Mouse (Mus musculus): ENCODE results near the gene Phtf2.

Phtf2 gene

DNA sequence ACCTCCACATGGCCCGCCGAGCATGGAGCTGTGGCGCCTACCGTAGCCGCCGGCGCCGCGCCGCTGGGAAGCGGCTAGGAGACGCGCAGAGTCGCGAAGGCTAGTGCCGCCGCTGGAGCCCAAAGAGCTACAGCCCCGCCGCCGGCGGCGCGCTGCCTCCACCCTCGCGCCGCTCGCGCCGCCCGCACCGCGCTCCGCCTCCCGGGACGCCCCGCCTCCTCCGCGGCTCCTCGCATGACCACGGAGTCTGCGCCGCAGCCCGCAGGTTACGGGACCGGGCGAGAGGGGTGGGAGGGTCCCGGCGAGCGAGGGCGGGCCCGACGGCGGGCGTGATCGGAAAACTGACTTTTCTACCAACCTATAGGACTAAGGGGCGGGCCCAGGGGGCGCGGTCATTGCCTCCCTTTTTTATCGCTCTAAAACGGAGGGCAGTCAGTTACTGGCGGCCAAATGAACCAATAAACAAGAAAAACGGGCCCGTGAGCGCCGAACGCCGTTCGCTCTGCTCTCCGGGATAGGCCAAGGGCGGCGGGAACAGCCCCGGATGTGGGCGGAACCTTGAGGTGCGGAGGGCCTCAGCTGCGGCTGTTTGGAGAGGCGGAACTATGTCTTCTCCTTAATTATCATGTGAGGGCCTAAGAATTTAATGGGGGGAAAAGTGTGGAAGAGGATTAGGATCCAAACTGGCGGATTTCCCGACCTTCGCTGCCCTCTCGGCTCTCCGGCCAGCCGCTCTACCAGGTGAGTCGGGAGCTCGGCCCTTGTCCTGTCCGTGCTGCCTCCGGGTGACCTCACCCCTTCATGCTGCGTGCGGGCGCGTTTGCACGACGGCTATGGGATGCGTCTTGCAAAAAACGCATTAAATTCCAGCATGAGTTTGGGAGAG, at the start of gene Phtf2, which contains the start of gene Tmem60:
Phtf2 (minus strand) TSS at position 210 of the 886 bp plus-strand sequence.
Tmem60 (plus strand) TSS at position 277 of the 886 bp plus-strand sequence.
- peak; percentile 98 for DNase-seq

DNA sequence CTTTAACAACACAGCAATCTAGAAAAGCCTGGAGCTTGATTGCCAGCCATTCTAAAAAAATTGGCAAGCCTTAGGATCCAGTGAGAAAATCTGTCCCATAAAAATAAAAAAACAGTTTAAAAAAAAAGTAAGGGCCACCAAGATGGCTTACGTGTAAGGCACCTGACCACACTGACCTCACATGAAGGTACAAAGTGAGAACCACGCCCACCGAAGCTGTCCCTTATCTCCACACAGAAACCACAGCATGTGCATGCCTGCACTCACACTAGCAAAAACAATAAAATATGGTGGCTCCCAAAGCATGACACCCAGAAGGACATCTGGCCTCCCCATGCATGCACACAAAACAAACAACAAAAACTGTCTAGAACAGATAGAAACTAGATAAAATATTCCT, 49.4 kb upstream of the Phtf2 start:
- no peak for DNase-seq

DNA sequence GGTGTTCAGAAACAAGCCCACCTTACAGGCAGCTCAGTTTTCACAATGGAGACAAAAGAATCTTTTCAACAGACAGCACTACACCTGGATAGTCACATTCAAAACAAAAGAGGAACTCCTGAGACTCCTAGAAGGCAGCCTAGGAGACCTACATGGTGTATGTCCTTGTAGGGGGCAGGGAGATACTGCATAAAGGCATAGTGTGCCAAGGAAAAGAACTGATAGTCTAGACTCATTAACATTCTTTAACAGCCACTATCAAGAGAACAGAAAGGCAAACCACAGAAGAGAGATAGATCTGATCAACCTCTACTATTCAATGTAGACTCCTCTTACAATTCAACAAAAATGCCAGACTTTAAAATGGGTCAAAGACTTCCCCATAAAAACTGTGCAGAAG, 48.5 kb upstream of the Phtf2 start:
- DNase-seq, result no peak

DNA sequence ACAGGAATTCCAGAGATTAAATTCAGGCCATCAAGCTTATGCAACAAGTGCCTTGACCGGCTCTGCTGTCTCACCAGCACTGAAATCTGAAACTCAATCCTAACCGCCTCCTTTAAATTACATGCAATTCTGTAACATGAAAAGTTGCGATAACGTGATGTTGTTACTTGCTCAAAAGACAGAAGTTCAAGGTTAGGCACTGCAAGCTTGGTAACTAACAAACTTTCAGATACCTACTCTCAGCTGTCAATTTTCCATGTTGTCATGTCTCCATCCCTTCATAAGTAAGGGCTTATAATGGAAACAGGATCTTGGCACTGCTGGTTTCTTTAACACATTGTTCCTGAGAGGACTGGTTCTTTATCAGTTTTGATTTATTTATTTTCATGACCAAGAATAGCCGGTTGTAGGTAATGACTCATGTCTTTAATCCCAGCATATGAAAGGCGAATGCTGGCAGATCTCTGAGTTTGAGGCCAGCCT, 47.8 kb upstream of the Phtf2 start:
- no peak for DNase-seq

DNA sequence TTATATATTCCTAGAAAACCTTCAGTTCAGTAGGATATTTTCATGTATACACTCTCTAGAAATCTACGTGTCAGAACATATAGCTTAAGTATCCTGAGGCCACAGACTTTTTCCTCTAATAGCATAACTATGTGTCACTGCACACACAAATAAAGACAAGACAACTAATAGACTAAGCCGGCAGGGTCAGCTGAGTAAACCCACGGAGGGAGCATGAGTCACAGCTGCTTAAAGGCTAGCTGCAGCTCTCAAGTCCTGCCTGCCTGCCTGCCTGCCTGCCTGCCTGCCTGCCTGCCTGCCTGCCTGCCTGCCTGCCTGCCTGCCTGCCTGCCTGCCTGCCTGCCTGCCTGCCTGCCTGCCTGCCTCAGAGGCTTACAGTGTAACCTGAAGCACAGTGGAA, 43.5 kb upstream of the Phtf2 start:
- no peak for DNase-seq

DNA sequence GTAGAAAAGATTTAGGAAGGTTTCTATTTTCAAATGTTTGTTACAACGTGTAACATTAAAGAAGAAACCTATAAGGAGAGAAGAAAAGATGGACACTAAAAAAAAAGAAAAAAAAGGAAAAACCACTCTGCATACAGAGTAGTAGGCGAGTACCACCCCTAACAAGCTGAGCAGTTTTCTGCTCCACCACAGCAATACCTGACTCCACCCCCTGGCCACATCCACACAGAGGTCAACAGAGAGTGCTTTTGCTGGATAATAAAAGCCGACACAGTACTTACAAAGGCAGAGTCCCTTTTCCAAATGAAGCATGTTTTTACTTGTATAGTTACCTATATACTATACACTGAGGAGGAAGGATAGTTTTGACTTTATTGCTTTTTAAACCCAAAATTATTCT, 42.7 kb upstream of the Phtf2 start:
- no peak for DNase-seq

DNA sequence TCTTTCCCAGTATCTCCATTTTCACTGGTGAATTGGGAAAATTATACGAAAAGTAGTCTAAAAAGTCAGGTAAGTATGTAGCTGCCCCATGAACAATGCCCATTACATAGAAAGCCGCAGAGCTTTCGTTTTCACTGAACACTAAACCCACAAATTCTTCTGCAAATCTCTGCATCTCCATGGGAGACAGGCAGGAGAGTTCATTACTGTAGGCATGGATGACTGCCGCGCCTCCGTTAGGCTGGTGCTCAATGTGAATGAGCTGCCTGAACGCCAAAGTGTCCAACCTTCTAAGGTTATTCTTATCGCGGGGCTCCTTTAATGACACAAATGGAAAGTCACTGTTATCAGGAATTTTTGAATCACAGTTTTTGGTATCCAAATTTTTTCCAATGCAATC, 37.6 kb upstream of the Phtf2 start:
- no peak for DNase-seq

DNA sequence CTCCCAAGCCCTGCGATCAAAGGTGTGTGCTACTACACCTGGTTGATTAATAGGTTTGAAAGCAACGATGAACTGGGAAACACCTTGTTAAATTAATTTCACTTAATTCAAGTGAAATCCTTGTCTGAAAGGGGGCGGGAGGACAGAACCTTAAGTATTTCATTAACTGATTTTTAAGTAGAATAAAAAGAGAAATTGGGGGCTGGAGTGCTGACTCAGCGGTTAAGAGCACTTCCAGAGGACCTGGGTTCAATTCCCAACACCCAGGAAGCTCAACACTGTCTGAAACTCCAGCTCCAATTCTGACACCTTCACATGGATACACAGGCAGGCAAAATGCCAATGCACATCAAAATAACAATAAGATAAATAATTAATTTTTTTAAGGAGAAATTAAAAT, 37.0 kb upstream of the Phtf2 start:
- DNase-seq, result no peak

DNA sequence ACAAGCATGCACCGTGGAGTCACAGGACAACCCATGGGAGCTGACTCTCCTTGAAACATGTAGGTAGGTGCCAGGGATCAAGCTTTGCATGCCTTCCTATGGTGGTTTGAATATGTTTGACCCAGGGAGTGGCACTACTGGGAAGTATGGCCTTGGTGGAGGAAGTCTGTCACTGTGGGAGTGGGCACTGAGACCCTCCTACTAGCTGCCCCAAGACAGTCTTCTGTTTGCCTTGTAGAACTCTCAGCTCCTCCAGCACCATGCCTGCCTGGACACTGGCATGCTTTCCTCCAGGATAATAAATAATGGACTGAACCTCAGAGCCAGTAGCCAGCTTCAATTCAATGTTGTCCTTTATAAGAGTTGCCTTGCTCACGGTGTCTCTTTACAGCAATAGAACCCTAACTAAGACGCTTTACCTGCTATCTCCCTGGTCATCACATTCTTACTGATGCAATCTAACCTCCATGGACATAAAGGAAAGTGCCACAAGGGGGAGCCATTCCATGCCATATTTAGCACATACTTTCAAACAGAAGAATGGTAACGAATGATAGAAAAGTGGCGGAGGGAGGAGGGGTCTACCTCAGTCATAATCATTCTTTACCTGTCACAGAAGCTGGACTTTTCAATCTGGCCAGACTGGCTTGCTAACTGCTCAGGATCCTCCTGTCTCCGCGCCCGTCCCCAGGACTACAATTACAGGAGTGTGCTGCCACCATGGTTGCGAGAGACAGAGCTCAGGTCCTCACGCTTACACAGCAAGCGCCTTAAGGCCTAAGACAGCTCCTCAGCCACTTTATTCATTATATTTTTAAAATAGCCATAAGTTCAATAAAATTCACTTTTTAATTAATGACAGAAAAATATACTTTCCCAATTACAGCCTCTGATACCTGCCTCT, 31.7 kb upstream of the Phtf2 start:
- peak; percentile 79 for DNase-seq

DNA sequence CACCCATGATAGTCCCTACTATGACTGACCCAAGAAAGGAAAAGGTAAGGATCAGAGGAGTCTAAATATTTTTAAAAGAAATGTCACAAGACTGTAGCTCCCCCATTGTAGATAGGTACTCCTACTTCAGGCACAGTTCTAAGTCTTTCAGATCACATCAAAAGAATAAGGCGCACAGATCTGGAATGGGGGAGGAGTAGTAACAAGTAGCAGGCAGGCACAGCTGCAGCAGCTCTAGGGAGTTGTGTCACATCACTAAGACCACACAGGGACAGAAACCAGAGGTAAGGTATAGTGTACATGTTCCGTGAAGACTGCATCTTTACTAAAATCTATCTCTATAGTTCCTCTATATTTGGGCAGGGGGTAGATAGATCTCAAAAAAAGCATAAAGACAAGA, 29.8 kb upstream of the Phtf2 start:
- no peak for DNase-seq

DNA sequence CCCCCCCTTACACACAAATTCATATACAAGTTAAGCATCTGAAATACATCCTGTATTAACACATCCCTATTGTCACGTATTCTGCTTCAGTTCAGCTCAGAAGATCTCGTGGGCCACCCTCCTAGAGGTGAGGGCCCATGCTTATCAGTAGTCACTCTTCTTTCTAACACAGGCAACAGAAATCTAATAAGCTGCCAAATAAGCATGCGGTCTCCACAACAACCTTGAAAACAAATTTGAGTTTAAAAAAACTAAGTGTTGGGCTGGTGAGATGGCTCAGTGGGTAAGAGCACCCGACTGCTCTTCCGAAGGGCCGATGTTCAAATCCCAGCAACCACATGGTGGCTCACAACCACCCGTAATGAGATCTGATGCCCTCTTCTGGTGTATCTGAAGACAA, 24.3 kb upstream of the Phtf2 start:
- no peak for DNase-seq

DNA sequence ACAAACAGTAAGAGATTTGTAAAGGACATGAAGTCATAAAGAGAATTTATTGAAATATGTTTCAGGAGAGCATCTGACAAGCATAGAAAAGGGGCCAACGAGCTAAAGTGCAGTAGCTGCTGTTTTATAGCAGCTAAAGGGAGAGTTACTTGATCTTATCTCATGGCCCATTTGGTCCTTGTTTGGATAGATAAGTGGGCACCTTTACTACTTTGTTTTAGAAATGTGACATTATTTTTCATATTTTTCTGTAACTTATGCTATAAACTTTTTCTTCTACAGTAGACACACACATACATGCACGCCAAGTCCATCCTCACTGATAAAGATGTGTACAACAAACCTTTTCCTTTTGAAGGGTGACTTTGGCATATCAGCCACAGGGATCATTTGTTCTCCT, 23.5 kb upstream of the Phtf2 start:
- no peak for DNase-seq

DNA sequence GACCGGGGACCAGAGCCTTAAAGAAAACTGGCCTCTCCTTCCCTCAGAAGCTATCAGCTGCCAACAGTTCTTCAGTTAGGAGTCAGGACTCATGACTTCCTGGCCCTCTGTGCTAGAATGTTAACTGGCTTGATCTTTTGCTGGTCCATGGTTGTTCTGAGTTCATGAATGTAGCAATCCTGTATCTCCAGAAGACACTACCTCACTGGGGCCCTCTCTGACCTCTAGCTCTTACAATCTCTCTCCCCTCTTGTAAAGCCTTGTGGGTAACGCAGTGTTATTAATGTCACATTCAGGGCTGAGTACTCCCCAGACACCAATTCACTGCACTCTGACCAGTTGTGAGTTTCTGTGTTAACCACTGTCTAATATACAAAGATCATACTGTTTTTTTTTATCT, 22.7 kb upstream of the Phtf2 start:
- no peak for DNase-seq

DNA sequence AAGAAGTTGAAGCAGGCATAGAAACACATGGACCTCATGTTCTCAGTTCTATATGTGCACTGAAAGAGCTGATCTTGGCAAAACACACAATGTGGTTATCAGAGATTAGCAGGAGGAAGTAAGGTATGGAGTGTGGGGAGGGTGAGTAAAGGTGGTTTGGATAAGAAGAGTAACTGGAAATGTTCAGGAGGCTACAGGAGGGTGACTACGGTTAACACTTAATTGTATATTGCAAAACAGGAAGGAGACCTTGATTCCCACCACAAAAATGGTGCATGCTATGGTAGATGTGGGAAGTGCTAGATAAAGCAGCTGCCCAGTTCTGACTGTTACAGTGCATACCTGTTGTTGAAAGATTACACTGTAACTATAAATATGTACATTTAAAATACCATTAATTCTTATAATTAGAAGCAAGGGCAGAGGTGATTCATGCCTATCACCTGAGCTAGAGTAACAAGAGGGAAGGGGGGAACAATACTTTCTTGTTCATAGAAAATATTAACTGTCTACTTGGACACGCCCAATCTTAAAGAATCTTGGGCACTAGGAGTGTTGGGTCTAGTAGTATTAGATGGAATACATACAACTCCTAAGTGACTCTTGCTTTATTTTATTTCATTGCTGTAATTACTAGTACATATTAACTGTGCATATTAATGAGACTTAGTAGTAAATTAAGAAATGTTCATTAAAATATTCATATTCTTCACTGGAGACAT, 15.7 kb upstream of the Phtf2 start:
- no peak for DNase-seq

DNA sequence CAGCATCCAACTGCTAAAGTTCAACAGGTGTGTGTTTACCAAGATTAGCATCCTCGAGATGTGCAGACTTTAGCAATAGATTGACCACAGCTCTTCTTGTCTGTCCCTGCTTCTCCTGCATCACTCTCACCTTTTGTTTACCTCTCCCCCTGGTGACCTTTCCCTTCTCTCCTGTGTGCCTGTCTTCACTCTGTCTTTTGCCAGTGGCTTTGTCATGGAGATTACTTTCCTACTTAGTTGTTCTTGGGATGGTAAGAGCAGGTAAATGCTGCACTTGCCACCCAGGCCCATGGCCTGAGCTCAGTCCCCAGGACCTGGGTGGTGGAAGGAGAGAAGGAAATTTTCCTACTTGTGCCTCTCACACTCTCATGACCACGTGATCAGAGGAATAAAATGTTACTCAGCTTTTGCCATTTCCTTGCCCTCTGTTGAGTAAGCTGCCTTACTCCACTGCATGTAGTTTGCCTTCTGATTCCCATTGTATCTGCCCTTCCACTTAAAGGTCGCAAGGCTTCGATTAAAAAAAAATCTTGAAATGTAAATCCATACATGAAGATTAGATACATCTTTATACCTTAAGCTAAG, 2.2 kb upstream of the Phtf2 start:
- no peak for DNase-seq

DNA sequence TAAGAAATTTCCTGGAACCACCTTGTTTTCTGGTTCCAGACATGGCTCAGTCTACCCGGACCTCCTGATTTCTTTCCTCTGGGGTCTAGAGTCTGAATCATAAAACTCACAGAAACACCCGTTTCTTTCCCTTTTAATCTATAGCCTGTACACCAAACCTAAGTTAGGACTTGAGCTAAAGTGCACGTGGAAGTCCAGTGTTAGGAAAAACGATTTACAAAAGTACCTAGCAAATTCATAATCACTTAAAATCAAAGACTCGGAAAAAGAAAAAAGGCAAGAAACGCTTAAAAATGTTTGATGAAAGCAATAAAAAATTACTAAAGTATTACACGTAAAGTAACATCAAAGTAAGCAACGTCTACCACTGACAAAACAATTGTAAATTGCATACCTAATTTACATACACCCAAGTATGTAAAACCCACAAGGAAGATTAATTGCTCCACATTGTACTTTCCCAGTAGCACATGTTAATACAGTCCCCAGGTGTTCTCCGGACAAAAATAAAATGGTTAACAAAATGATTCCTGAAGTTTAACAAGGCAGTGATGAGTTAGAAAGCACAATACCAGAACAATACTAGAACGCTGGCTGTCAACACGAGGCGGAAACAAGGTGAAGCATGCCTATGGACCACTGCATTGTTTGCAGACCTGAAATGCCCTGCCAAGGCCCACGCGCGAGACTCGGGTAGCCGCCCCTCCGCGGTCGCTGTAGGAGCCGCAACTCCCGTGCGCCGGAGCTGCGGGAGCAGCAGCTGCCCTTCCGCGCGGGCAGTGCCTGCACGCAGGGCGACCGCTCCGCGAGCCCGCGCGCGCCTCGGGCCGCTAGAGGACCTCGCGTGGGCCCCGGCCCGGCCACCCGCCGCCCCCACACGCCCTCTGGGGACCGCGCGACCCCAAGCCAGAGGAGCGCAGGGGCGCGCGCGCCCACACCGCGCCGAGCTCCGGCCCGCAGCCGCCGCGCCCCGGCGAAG, 838 bp downstream of the Phtf2 start:
- DNase-seq, result peak; percentile 64

DNA sequence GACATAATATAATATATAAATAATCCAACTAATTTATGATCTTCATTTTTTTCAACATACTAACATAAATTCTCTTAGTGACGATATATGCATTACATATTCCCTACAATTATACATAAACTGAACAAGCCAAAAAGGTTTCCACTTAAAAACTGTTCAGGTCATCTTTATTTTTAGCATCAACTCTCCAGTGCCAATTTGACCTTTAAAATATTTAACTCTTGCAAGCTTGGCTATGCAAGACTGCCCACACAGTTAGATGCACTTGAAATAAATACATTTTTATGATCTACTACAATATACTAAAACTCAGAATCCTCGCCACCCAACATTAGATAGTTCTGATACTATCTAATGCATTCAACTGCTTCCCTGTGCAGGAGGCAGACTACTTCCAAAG, 1.5 kb downstream of the Phtf2 start:
- DNase-seq, result no peak

DNA sequence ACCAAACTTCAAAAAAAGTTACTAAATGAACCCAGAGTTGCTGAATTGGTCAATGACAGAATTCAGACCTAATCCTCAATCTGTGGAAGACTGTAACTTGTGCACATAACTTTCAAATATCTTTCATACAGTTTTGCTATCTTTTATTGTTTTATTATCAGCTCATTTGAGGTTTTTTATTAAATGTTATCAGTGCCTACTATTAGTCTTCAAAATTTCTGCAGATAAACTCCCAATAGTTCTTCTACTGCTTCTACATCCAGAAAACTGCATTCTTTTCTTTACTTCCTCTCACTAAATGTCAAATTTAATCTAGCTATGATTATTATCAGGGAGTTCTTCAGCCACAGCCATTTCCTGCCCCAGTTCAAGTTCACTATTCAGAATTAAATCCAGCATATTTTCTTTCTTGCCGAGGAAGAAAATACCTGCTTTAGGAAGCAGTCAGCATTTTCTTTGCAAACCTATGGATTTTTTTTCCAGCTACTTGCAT, 4.9 kb downstream of the Phtf2 start:
- DNase-seq, result no peak

DNA sequence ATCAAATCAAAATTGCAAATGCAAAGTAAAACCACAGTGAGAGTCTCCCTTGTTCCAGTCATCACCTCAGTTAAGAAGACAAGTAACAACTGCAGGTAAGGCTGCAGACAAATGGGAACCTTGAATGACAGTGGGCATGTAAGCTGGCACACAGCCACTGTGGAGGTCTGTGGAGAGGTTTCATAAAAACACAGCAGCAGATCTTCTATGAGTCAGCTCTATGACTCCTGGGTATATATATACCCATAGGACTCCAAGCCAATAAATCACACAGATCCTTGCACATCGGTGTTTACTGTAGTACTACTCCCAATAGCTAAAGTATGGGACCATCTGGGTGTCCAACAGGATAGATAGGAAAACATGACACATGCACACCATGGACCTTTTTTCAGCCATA, 8.8 kb downstream of the Phtf2 start:
- DNase-seq, result no peak

DNA sequence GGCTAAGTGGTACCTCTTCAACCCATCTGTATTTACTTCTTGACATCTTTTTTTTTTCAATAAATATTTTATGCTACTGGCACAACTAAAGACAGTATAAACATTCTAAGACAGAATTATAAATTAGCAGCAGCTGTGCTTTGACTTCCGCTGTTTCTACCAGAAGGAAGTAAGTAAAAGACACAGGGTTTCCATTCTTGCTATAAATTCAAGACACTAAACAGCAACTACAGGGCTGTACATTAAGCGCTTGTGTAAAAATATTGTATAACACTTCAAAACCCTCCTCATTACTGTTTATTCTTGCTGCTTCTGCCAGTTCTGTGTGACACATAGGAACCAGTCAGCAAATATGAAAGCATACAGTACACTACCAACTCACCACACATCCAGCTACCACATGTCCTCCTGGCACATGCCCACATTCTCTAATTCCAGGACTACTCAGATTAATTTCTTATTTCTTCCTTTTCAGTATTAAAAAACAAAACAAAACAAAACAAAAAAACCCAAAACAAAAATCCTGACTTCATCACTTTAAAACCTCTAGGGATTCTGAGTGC, 16.6 kb downstream of the Phtf2 start:
- no peak for DNase-seq

Data from kidney, adult 18-20 months (tissue).